Mouse (Mus musculus) left cerebral cortex, postnatal 14 days (tissue): ENCODE results near the gene Akap2. TPM values are rescaled to one million over a fixed set of nuclear protein-coding genes. Genes with fewer than 3 reads are reported as not detected.

Experiments
- DNase-seq, 2 experiments: peaks; one replicate each; pipeline ENCODE4 v3.0.0; 2021 to 2022; ENCODE audit warnings: low spot score in 2 of 2, mixed read lengths in 1 of 2
- intact Hi-C: fragments of 180-260 bp; cut with DNase I; formaldehyde crosslinking; loops from one replicate; pipeline ENCODE4 v1.15.1; 2025
- total RNA-seq, 2 experiments: library from RNA; stranded (reverse); gene quantifications; 2 replicates each; pipeline ENCODE4 v1.2.3; 2021

Gene Akap2
- total RNA-seq, 2 experiments from 2014 or later, result 34.4 to 39.5 TPM

- no peak for DNase-seq
- intact Hi-C loops, result no loop called here
These were observed 20.5 kb upstream of the Akap2 start for GRCm38 (mm10) chr4:57696955-57697354.

GRCm38 (mm10) chr4:57697918-57698611 lies 19.4 kb upstream of the Akap2 start:
- intact Hi-C loops, result no loop called here
- peak in 1 of 2 experiments; percentile 47 for DNase-seq

- intact Hi-C loops, result no loop called here
- no peak for DNase-seq
These were observed 15.9 kb upstream of the Akap2 start for GRCm38 (mm10) chr4:57701576-57701975.

DNA sequence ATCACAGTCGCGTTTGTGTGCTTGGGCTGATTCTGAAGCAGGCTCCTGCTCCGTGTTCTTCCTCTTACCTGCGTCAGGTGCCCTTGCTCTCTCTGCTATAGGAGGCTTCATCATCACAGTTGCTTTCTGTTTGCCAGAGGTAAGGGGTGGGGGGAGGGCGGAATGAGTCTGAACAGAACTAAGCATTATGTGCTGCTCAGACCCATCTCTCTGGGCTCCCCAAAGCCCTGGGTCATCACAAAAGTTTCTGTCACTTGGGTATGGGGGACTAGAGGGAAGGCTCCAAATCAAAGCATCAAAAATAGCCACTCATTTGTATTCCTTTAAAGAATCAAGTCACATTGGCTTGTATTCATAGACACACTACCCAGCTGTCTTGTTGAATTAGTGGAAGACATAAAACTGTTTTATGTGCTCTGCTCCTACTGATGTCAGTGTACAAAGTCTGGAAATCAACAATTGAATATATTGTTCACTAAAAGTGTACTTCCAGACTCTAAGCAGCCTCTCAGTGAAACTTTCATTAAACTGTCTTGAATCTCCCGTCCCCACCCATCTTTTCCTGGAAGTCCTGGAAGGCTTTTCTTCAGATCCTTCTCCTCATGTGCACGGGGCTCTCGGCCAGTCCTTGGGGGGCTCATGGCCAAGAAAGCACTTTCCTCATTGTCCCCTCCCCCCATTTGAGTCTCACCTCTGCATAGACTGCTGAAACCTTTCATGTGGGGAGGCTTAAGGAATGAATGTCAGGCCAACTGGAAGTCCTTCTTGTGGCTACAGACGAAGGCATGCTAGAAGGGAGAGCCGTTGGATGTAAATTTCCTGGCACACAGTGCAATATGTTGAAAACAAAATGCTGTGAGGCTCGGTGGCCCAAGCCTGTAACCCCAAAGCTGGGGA lies 13.6 kb upstream of the Akap2 start:
- DNase-seq, result no peak
- intact Hi-C loops, result no loop called here

DNA sequence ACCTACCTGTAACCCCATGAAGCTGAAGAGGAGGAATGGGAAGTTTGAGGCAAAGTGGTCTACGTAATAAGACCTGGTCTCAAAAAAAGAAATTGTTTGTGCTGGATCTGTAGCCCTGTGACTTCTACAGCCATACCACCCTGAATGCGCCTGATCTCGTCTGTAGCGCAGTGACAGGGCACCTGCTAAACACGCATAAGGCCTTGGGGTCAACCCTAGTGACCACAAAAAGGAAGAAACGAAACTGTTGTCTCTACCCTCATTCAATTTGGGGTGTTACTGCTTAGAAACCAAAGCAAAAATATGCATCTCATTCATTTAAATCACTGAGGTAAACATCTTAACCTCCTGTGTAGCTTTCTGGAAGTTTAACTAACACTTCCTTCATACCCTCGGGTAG lies 12.9 kb upstream of the Akap2 start:
- intact Hi-C loops, result no loop called here
- no peak for DNase-seq

- intact Hi-C loops, result no loop called here
- DNase-seq, result no peak
These were observed 1.6 kb upstream of the Akap2 start for GRCm38 (mm10) chr4:57715849-57716248.

DNA sequence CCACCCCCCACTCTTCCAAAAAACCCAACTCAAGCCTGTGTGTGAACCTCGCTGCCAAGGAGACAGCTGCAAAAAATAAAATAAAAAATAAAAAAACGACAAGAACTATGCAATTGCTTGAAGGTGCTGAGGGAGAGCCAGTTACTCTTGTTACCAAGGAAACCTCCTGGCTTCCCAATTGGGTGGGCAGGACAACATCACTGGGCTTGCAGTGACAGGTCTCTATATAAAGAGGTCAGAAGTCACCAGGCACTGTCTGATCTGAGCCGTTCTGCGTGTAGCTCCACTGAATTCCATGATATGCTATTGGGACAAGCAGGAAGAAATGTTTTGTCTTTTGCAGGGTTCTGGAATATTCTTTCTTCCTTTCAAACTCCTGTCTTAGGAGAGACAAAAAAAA lies 722 bp upstream of the Akap2 start:
- intact Hi-C loops, result no loop called here
- DNase-seq, result peak in 1 of 2 experiments; percentile 42

- no peak for DNase-seq
- intact Hi-C loops, result no loop called here
These were observed 1.9 kb downstream of the Akap2 start for GRCm38 (mm10) chr4:57719370-57719769.

- no peak for DNase-seq
- intact Hi-C loops, result no loop called here
These were observed 3.5 kb downstream of the Akap2 start for GRCm38 (mm10) chr4:57720869-57721361.

GRCm38 (mm10) chr4:57722296-57722695 lies 4.8 kb downstream of the Akap2 start:
- intact Hi-C loops, result no loop called here
- no peak for DNase-seq

- peak in 1 of 2 experiments; percentile 62 for DNase-seq
- intact Hi-C loops, result no loop called here
These were observed 6.2 kb downstream of the Akap2 start for GRCm38 (mm10) chr4:57723659-57724058.

DNA sequence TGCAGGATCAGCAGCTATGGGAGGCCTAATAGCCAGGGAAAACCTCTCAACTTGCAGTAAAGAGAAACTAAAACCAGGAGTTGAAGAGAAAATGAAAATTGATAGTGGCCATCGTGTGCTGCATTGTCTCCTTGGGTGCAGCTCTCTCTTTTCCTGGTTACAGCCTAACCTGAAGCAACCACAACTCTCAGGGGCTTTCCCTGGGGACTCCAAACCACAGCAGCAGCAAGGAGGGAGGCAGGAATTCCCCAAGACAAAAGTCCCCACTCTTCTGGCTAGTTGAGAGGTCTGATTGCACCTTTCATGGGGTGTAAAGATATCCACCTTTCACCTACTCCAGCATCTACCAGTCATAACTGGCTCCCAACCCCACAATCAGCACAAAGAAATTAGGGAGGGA lies 8.1 kb downstream of the Akap2 start:
- DNase-seq, result no peak
- intact Hi-C loops, result no loop called here

GRCm38 (mm10) chr4:57728611-57729183 lies 11.2 kb downstream of the Akap2 start:
- intact Hi-C loops, result no loop called here
- no peak for DNase-seq

- DNase-seq, result no peak
- intact Hi-C loops, result no loop called here
These were observed 12.6 kb downstream of the Akap2 start for GRCm38 (mm10) chr4:57730047-57730446.

DNA sequence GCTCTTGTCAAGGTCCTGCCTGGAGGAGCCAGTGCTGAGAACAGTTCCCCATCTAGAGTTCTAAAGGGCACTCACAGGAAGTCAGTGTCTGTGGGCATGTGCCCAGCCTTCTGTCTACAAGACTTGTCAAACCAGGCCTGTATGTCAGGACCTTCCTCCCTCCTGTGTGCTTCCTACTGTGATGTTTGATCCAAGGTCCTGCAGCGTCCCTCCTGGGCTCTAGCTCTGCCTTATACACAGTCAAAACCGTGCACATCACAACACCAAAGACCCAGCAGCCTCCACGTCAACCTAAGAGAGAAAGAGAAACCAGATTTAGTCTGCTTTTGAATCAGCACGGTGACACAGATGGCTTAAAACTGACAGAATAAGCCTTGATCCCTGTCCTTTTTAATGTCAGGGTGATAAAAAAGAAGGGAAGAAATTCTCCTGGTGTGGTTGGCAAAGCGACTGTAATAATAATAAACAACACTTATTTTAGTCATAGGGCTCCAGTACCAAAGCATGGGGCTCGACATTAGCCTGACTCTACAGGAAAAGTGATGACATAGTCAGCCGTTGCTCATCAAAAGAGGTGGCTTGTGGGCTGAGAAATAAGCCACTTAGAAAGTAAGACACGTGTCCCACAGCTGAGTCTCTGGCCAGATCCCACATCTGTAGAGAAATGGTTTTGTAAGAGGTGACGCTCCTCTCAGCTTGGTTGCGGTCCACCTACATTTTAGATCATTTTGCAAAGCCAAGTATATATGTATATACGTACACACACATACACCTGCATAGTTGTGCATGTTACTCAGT lies 13.5 kb downstream of the Akap2 start:
- intact Hi-C loops, result no loop called here
- no peak for DNase-seq

GRCm38 (mm10) chr4:57732351-57732750 lies 14.9 kb downstream of the Akap2 start:
- no peak for DNase-seq

GRCm38 (mm10) chr4:57733445-57733844 lies 16.0 kb downstream of the Akap2 start:
- peak; percentile 47 to 52 for DNase-seq
- intact Hi-C loops, result no loop called here

More at GRCm38 (mm10) chr4:57732351-57732750, 14.9 kb downstream of the Akap2 start:
- intact Hi-C loops, result no loop called here

- intact Hi-C loops, result no loop called here
- DNase-seq, result no peak
These were observed 18.0 kb downstream of the Akap2 start for GRCm38 (mm10) chr4:57735426-57735825.

DNA sequence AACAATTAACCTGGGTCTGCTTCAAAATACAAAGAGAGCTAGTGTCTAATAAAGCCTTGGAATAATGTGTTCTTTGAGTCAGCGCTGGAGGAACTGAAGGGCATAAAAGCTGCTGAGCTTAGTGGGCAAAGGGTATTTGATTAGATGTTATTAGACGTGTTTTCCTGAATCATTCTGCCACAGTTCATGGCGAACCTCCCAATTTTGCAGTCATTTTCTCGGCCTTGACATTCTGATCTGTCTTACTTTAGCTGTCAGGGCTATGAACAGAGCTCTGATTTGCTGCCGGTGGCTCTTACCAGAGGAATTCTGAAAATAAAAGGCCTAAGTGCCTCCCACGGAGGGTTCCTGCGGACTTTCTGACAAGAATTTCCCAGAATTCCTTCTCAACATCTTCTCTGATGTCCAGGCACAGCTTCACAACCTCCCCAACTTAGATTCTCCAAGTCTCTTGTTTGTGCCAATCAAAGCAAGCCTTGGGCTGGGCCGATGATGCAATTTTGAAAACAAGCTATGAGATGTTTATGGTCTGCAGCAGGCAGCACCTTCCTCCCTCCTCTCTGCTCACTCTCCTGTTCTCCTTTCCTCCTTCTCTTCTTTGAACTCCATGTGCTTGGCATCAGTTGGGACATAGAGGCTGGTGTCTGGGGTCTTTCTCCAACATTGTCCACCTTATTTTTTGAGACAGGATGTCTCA lies 21.5 kb downstream of the Akap2 start:
- DNase-seq, result no peak

More for the DNA sequence above, 21.5 kb downstream of the Akap2 start:
- intact Hi-C loops, result no loop called here
